Mouse (Mus musculus) forebrain, embryonic 14.5 days (tissue): ENCODE measurements around the gene Foxd2. TPM values are rescaled to one million over a fixed set of nuclear protein-coding genes. Genes with fewer than 3 reads are reported as not detected.

ENCODE experiments used
- ATAC-seq: fragments of 200-750 bp; cut with Nextera tagmentation; 2 replicates; pipeline ENCODE4 v1.8.0; 2017; ENCODE audit warnings: mild to moderate bottlenecking, moderate library complexity
- DNase-seq: peaks from one replicate; pipeline ENCODE4 v3.0.0-alpha.2; 2015; ENCODE audit warnings: low spot score
- H3K27ac ChIP-seq: fragments of 300-500 bp; sonication (generic); 2 replicates; pipeline ENCODE4 v1.5.1; 2014; ENCODE audit warnings: low read depth, mild to moderate bottlenecking, control low read depth, low read length, moderate library complexity
- H3K27me3 ChIP-seq: fragments of 300-500 bp; sonication (generic); replicated peaks from 2 replicates; pipeline ENCODE4 v1.6.1; 2014; ENCODE audit warnings: low read length, control low read depth, mixed read lengths; ENCODE audit not compliant: control insufficient read depth, insufficient read depth
- H3K36me3 ChIP-seq: fragments of 300-500 bp; sonication (generic); 2 replicates; pipeline ENCODE4 v1.6.1; 2014; ENCODE audit warnings: low read length, control low read depth; ENCODE audit not compliant: control insufficient read depth, insufficient read depth
- H3K4me1 ChIP-seq: fragments of 300-500 bp; sonication (generic); 2 replicates; pipeline ENCODE4 v1.6.1; 2014; ENCODE audit warnings: antibody characterized with exemption, low read length, control low read depth; ENCODE audit not compliant: control insufficient read depth, insufficient read depth
- H3K4me2 ChIP-seq: fragments of 300-500 bp; sonication (generic); 2 replicates; pipeline ENCODE4 v1.6.1; 2014; ENCODE audit warnings: mild to moderate bottlenecking, control low read depth, low read length
- H3K4me3 ChIP-seq: fragments of 300-500 bp; sonication (generic); 2 replicates; pipeline ENCODE4 v1.5.1; 2014; ENCODE audit warnings: low read depth, low read length, control low read depth
- H3K9ac ChIP-seq: fragments of 300-500 bp; sonication (generic); 2 replicates; pipeline ENCODE4 v1.6.1; 2014; ENCODE audit warnings: mild to moderate bottlenecking, low read length, control low read depth, moderate library complexity
- H3K9me3 ChIP-seq: fragments of 300-500 bp; sonication (generic); replicated peaks from 2 replicates; pipeline ENCODE4 v1.6.1; 2016; ENCODE audit warnings: low read length, control low read depth, mixed read lengths; ENCODE audit not compliant: control insufficient read depth
- WGBS: fragments of 180-500 bp; shearing (Covaris S2); extraction: QIAGEN DNeasy Blood & Tissue Kit; methylation state at CpG from one replicate; pipeline ENCODE4 v1.1.7; 2014; 5-methylcytosine and 5-hydroxymethylcytosine counted together
- polyA plus RNA-seq: library from polyadenylated mRNA; unstranded; fragments of >200 nt; fragmentation: Nextera tagmentation; extraction: Ambion mirVana; gene quantifications from 2 replicates; pipeline ENCODE4 v1.2.1, GENCODE M21; 2014

Gene Foxd2
- polyA plus RNA-seq, 1 experiment from 2014 or later, result 0.38 TPM

- DNase-seq (no peak), ATAC-seq (peak; percentile 51; the same call in 1 of the 2 replicates)
- H3K4me2 ChIP-seq, result peak overlapping the region; percentile 46
- H3K9me3 ChIP-seq, result no peaks in the 10 kb centered on the region
- H3K4me1 ChIP-seq, result no peaks in the 10 kb centered on the region
- WGBS, result under 1% methylated on average over 115 of the region's 125 CpGs
- H3K36me3 ChIP-seq, result no peaks in the 10 kb centered on the region
- H3K9ac ChIP-seq, result no peak overlapping the region
- H3K27ac ChIP-seq, result no peak overlapping the region
- peak overlapping the region; percentile 30 for H3K4me3 ChIP-seq
- peaks cover 79% of the 10 kb centered on the region for H3K27me3 ChIP-seq
These were observed 16.6 kb upstream of the Foxd2 start for GRCm38 (mm10) chr4:114924971-114925916.

GRCm38 (mm10) chr4:114917091-114917490 is 8.4 kb upstream of the Foxd2 start:
- no peaks in the 10 kb centered on the region for H3K4me1 ChIP-seq
- peaks cover 76% of the 10 kb centered on the region for H3K27me3 ChIP-seq
- H3K4me3 ChIP-seq, result no peak overlapping the region
- 57% methylated on average over 2 of the region's 2 CpGs for WGBS
- no peak overlapping the region for H3K4me2 ChIP-seq
- ATAC-seq (no peak), DNase-seq (peak; percentile 75)
- H3K9me3 ChIP-seq, result no peaks in the 10 kb centered on the region
- no peaks in the 10 kb centered on the region for H3K36me3 ChIP-seq
- no peak overlapping the region for H3K27ac ChIP-seq
- H3K9ac ChIP-seq, result no peak overlapping the region

- Histone ChIP-seq H3K36me3 (no peaks in the 10 kb centered on the region), H3K4me3 (no peak overlapping the region), H3K27me3 (peaks cover 82% of the 10 kb centered on the region), H3K27ac (no peak overlapping the region), H3K9me3 (no peaks in the 10 kb centered on the region), H3K4me2 (no peak overlapping the region), H3K4me1 (no peaks in the 10 kb centered on the region), H3K9ac (no peak overlapping the region)
- 31% methylated on average over 4 of the region's 4 CpGs for WGBS
- no peak for DNase-seq
- no peak for ATAC-seq
These were observed 7.4 kb upstream of the Foxd2 start for GRCm38 (mm10) chr4:114916056-114916455.

- peak; percentile 33 for ATAC-seq
- Histone ChIP-seq H3K4me1 (peaks cover 3% of the 10 kb centered on the region), H3K9ac (no peak overlapping the region), H3K4me2 (no peak overlapping the region), H3K27me3 (peaks cover 90% of the 10 kb centered on the region), H3K9me3 (no peaks in the 10 kb centered on the region), H3K36me3 (no peaks in the 10 kb centered on the region), H3K27ac (no peak overlapping the region), H3K4me3 (no peak overlapping the region)
- under 1% methylated on average over 13 of the region's 13 CpGs for WGBS
- DNase-seq, result peak; percentile 81
These were observed 4.9 kb upstream of the Foxd2 start for GRCm38 (mm10) chr4:114913594-114913962.

GRCm38 (mm10) chr4:114912705-114913593 is 4.3 kb upstream of the Foxd2 start:
- H3K4me1 ChIP-seq, result peaks cover 9% of the 10 kb centered on the region
- H3K4me3 ChIP-seq, result no peak overlapping the region
- ATAC-seq (no peak), DNase-seq (no peak)
- no peak overlapping the region for H3K4me2 ChIP-seq
- 2% methylated on average over 35 of the region's 35 CpGs for WGBS
- H3K36me3 ChIP-seq, result no peaks in the 10 kb centered on the region
- H3K27ac ChIP-seq, result no peak overlapping the region
- H3K9me3 ChIP-seq, result no peaks in the 10 kb centered on the region
- H3K27me3 ChIP-seq, result peaks cover 91% of the 10 kb centered on the region
- no peak overlapping the region for H3K9ac ChIP-seq

GRCm38 (mm10) chr4:114909602-114910484 is 1.2 kb upstream of the Foxd2 start:
- DNase-seq, result no peak
- H3K4me3 ChIP-seq, result peak overlapping the region; percentile 39; the same call in 1 of the 2 replicates
- WGBS, result 2% methylated on average over 20 of the region's 20 CpGs

GRCm38 (mm10) chr4:114907951-114908828 is 483 bp downstream of the Foxd2 start:
- Histone ChIP-seq H3K4me3 (peak overlapping the region; percentile 39), H3K9me3 (no peaks in the 10 kb centered on the region), H3K9ac (peak overlapping the region; percentile 32; the same call in 1 of the 2 replicates), H3K27ac (no peak overlapping the region), H3K36me3 (no peaks in the 10 kb centered on the region), H3K4me2 (peak overlapping the region; percentile 62), H3K27me3 (peaks cover 95% of the 10 kb centered on the region), H3K4me1 (peaks cover 9% of the 10 kb centered on the region)
- ATAC-seq, result peak; percentile 38
- no peak for DNase-seq
- under 1% methylated on average over 94 of the region's 103 CpGs for WGBS

More at GRCm38 (mm10) chr4:114909602-114910484, 1.2 kb upstream of the Foxd2 start:
- no peaks in the 10 kb centered on the region for H3K9me3 ChIP-seq
- no peak overlapping the region for H3K9ac ChIP-seq
- no peak overlapping the region for H3K27ac ChIP-seq
- no peaks in the 10 kb centered on the region for H3K36me3 ChIP-seq
- peak overlapping the region; percentile 62; the same call in 1 of the 2 replicates for H3K4me2 ChIP-seq
- H3K4me1 ChIP-seq, result peaks cover 9% of the 10 kb centered on the region
- H3K27me3 ChIP-seq, result peaks cover 97% of the 10 kb centered on the region
- no peak for ATAC-seq
